Mouse (Mus musculus): ENCODE results near the gene Mef2c. TPM values are rescaled to one million over a fixed set of nuclear protein-coding genes. Genes with fewer than 3 reads are reported as not detected.

The Mef2c gene
- polyA plus RNA-seq, 1 experiment from 2014 or later = 53.3 TPM

DNA sequence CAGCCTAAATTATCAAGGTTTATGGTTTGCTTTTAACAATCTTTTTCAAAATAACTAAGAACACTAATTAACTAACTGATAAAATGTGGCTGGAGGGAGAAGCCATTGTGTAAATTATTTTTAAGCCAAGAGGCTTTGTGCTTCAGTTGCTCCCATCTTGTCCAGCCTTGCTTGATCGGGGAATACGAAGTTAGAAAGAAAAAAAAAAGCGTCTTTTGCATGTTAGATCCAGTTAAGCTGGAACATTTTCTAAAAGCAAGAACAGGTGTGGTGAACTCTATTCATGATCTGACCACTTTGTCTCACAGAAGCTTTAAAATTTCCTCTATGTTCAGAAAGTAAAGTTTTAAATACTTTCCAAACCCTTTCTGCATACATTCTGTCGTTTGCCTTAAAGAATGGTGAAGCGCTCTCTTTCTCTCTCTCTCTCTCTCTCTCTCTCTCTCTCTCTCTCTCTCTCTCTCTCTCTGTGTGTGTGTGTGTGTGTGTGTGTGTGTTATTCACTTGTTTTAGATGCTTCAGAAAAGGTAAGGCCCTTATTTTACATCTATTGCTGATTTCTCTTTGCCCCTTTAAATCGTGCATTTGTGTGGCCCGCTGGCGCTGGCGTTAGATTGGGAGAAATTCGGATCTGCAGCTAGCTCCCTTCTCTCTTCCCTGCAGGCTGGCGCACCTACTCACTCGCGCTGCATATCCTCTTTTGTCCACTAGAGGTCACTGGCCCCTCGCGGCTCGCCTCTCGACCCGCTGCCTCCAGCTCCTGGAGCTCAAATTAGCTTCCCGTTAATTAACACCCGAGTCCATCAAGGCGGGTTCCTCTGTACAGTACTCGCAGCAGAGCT lies 210.9 kb downstream of the Mef2c start:
- Histone ChIP-seq H3K4me3 (ENCODE audit: low read depth, low read length) (0 out of 2 replicates have a peak overlapping the region, but pooled peaks have one; percentile 11), H3K27ac (ENCODE audit: low read length) (no peak overlapping the region), H3K27me3 (ENCODE audit: control insufficient read depth, insufficient read depth, low read length) (peaks cover 62% of the 10 kb centered on the region), H3K4me1 (ENCODE audit: control insufficient read depth, insufficient read depth, low read length) (no peaks in the 10 kb centered on the region), H3K4me2 (replicated peaks; ENCODE audit: low read depth, low read length) (no peak overlapping the region), H3K9me3 (ENCODE audit: control insufficient read depth, low read depth, low read length) (no peaks in the 10 kb centered on the region), H3K9ac (replicated peaks; ENCODE audit: low read depth, low read length) (no peak overlapping the region), H3K36me3 (ENCODE audit: control insufficient read depth, insufficient read depth, low read length) (no peaks in the 10 kb centered on the region)
- WGBS = 2% methylated on average over 22 of the region's 22 CpGs
- peak; percentile 80; the same call in 1 of the 2 replicates for ATAC-seq (ENCODE audit: insufficient number of reproducible peaks, insufficient read depth, low FRiP score, low read depth)

DNA sequence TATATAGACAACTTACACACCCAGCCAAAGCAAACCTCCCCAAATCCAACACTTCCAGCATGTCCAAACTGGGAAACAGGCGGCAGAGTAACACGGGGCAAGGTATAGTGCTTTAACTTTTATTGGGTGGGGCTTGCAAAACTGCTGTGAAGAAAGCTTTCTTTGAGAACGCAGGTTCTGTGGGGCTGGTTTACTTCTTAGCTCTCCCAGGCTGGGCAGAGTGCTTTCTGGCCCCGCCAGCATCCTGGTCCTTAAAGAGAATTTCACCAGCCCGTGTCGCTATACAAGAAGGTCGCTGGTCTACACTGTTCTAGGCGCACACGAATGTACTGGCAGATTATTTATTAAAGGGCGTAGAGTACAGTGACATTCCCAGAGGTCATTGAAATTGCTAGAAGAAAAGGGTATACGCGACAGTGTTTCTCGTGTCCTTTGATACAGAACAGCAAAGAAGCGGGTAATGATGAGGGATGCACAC lies 211.5 kb downstream of the Mef2c start:
- no peak overlapping the region for H3K4me2 ChIP-seq (replicated peaks; ENCODE audit: low read depth, low read length)
- H3K27me3 ChIP-seq (ENCODE audit: control insufficient read depth, insufficient read depth, low read length) = peaks cover 66% of the 10 kb centered on the region
- ATAC-seq (ENCODE audit: insufficient number of reproducible peaks, insufficient read depth, low FRiP score, low read depth) = peak; percentile 42; the same call in 1 of the 2 replicates
- 4% methylated on average over 14 of the region's 14 CpGs for WGBS
- no peak overlapping the region for H3K27ac ChIP-seq (ENCODE audit: low read length)
- 0 out of 2 replicates have a peak overlapping the region, but pooled peaks have one; percentile 11 for H3K4me3 ChIP-seq (ENCODE audit: low read depth, low read length)
- no peak overlapping the region for H3K9ac ChIP-seq (replicated peaks; ENCODE audit: low read depth, low read length)
- H3K4me1 ChIP-seq (ENCODE audit: control insufficient read depth, insufficient read depth, low read length) = no peaks in the 10 kb centered on the region
- no peaks in the 10 kb centered on the region for H3K36me3 ChIP-seq (ENCODE audit: control insufficient read depth, insufficient read depth, low read length)
- H3K9me3 ChIP-seq (ENCODE audit: control insufficient read depth, low read depth, low read length) = no peaks in the 10 kb centered on the region

GRCm38 (mm10) chr13:83715971-83716615 lies 212.3 kb downstream of the Mef2c start:
- Histone ChIP-seq H3K9me3 (ENCODE audit: control insufficient read depth, low read depth, low read length) (no peaks in the 10 kb centered on the region), H3K4me1 (ENCODE audit: control insufficient read depth, insufficient read depth, low read length) (no peaks in the 10 kb centered on the region), H3K4me3 (ENCODE audit: low read depth, low read length) (no peak overlapping the region), H3K9ac (replicated peaks; ENCODE audit: low read depth, low read length) (no peak overlapping the region), H3K27ac (ENCODE audit: low read length) (no peak overlapping the region), H3K36me3 (ENCODE audit: control insufficient read depth, insufficient read depth, low read length) (no peaks in the 10 kb centered on the region), H3K4me2 (replicated peaks; ENCODE audit: low read depth, low read length) (no peak overlapping the region), H3K27me3 (ENCODE audit: control insufficient read depth, insufficient read depth, low read length) (peaks cover 72% of the 10 kb centered on the region)
- WGBS = 5% methylated on average over 27 of the region's 27 CpGs
- no peak for ATAC-seq (ENCODE audit: insufficient number of reproducible peaks, insufficient read depth, low FRiP score, low read depth)

Measured in stomach, embryonic 14.5 days (tissue).